Mouse (Mus musculus): ENCODE results near the gene Fxyd6. TPM values are rescaled to one million over a fixed set of nuclear protein-coding genes. Genes with fewer than 3 reads are reported as not detected.

Gene Fxyd6
- polyA plus RNA-seq, 1 experiment from 2014 or later = 45.4 TPM

- Histone ChIP-seq H3K36me3 (no peaks in the 10 kb centered on the region), H3K4me2 (no peak overlapping the region), H3K9ac (no peak overlapping the region), H3K27ac (no peak overlapping the region), H3K27me3 (0 out of 2 replicates have a peak, but pooled peaks cover 4% of the 10 kb centered on the region), H3K9me3 (no peaks in the 10 kb centered on the region), H3K4me3 (no peak overlapping the region), H3K4me1 (no peaks in the 10 kb centered on the region; the same call in 1 of the 2 replicates)
- no peak for ATAC-seq (ENCODE audit: borderline replicate concordance, extremely low read depth, low FRiP score, low TSS enrichment)
- WGBS = 57% methylated on average over 5 of the region's 5 CpGs
These were observed 43.6 kb downstream of the Fxyd6 start for GRCm38 (mm10) chr9:45413478-45414140.

GRCm38 (mm10) chr9:45415912-45416311 lies 45.9 kb downstream of the Fxyd6 start:
- H3K4me2 ChIP-seq = no peak overlapping the region
- H3K4me3 ChIP-seq = no peak overlapping the region
- 0 out of 2 replicates have a peak, but pooled peaks cover 4% of the 10 kb centered on the region for H3K27me3 ChIP-seq
- WGBS = 35% methylated on average over 4 of the region's 4 CpGs
- ATAC-seq (ENCODE audit: borderline replicate concordance, extremely low read depth, low FRiP score, low TSS enrichment) = no peak
- no peaks in the 10 kb centered on the region; the same call in 1 of the 2 replicates for H3K4me1 ChIP-seq
- H3K9me3 ChIP-seq = no peaks in the 10 kb centered on the region
- H3K36me3 ChIP-seq = no peaks in the 10 kb centered on the region
- H3K27ac ChIP-seq = no peak overlapping the region
- no peak overlapping the region for H3K9ac ChIP-seq

- Histone ChIP-seq H3K9me3 (no peaks in the 10 kb centered on the region), H3K4me3 (peak overlapping the region; percentile 11; the same call in 1 of the 2 replicates), H3K36me3 (no peaks in the 10 kb centered on the region), H3K27ac (no peak overlapping the region), H3K27me3 (0 out of 2 replicates have a peak, but pooled peaks cover 4% of the 10 kb centered on the region), H3K4me2 (peak overlapping the region; percentile 41; the same call in 1 of the 2 replicates), H3K4me1 (no peaks in the 10 kb centered on the region; the same call in 1 of the 2 replicates), H3K9ac (no peak overlapping the region)
- 16% methylated on average over 8 of the region's 8 CpGs for WGBS
- no peak for ATAC-seq (ENCODE audit: borderline replicate concordance, extremely low read depth, low FRiP score, low TSS enrichment)
These were observed 47.3 kb downstream of the Fxyd6 start for GRCm38 (mm10) chr9:45417245-45417644.

- H3K4me3 ChIP-seq = no peak overlapping the region
- WGBS = 51% methylated on average over 8 of the region's 8 CpGs
- no peak overlapping the region for H3K9ac ChIP-seq
- H3K36me3 ChIP-seq = no peaks in the 10 kb centered on the region
- H3K27me3 ChIP-seq = 0 out of 2 replicates have a peak, but pooled peaks cover 4% of the 10 kb centered on the region
- ATAC-seq (ENCODE audit: borderline replicate concordance, extremely low read depth, low FRiP score, low TSS enrichment) = no peak
- H3K27ac ChIP-seq = no peak overlapping the region
- H3K4me2 ChIP-seq = no peak overlapping the region
- no peaks in the 10 kb centered on the region for H3K9me3 ChIP-seq
- H3K4me1 ChIP-seq = no peaks in the 10 kb centered on the region
These were observed 48.3 kb downstream of the Fxyd6 start for GRCm38 (mm10) chr9:45418252-45418651.

- 59% methylated on average over 8 of the region's 8 CpGs for WGBS
- ATAC-seq (ENCODE audit: borderline replicate concordance, extremely low read depth, low FRiP score, low TSS enrichment) = no peak
- Histone ChIP-seq H3K9me3 (no peaks in the 10 kb centered on the region), H3K27ac (no peak overlapping the region), H3K4me2 (no peak overlapping the region), H3K4me1 (no peaks in the 10 kb centered on the region), H3K9ac (no peak overlapping the region), H3K4me3 (no peak overlapping the region), H3K27me3 (0 out of 2 replicates have a peak, but pooled peaks cover 4% of the 10 kb centered on the region), H3K36me3 (no peaks in the 10 kb centered on the region)
These were observed 51.2 kb downstream of the Fxyd6 start for GRCm38 (mm10) chr9:45421209-45421608.

GRCm38 (mm10) chr9:45422761-45423298 lies 52.8 kb downstream of the Fxyd6 start:
- no peaks in the 10 kb centered on the region for H3K9me3 ChIP-seq
- no peak overlapping the region for H3K9ac ChIP-seq
- WGBS = 70% methylated on average over 7 of the region's 7 CpGs
- H3K27ac ChIP-seq = no peak overlapping the region
- H3K36me3 ChIP-seq = no peaks in the 10 kb centered on the region
- H3K27me3 ChIP-seq = 0 out of 2 replicates have a peak, but pooled peaks cover 1% of the 10 kb centered on the region
- H3K4me2 ChIP-seq = no peak overlapping the region
- no peak for ATAC-seq (ENCODE audit: borderline replicate concordance, extremely low read depth, low FRiP score, low TSS enrichment)
- H3K4me1 ChIP-seq = no peaks in the 10 kb centered on the region
- no peak overlapping the region for H3K4me3 ChIP-seq

- 81% methylated on average over 4 of the region's 4 CpGs for WGBS
- Histone ChIP-seq H3K27ac (no peak within 1 kb of the TSS), H3K4me1 (peaks cover 10% of the 10 kb centered on the region; the same call in 1 of the 2 replicates), H3K36me3 (no peaks in the 10 kb centered on the region), H3K9ac (no peak within 1 kb of the TSS), H3K4me3 (no peak within 1 kb of the TSS), H3K4me2 (no peak within 1 kb of the TSS), H3K9me3 (no peaks in the 10 kb centered on the region), H3K27me3 (peaks cover 29% of the 10 kb centered on the region)
- no peak for ATAC-seq (ENCODE audit: borderline replicate concordance, extremely low read depth, low FRiP score, low TSS enrichment)
These were observed 56.5 kb downstream of the Fxyd6 start, which contains the start of gene Dscaml1 for GRCm38 (mm10) chr9:45426456-45426855. TSS of gene Dscaml1 (plus strand) at chr9:45426628.

- 17% methylated on average over 5 of the region's 5 CpGs for WGBS
- peaks cover 53% of the 10 kb centered on the region for H3K27me3 ChIP-seq
These were observed 59.4 kb downstream of the Fxyd6 start for GRCm38 (mm10) chr9:45429392-45429791.

GRCm38 (mm10) chr9:45429951-45430697 lies 60.1 kb downstream of the Fxyd6 start:
- Histone ChIP-seq H3K4me1 (peaks cover 10% of the 10 kb centered on the region; the same call in 1 of the 2 replicates), H3K27ac (no peak overlapping the region), H3K9me3 (no peaks in the 10 kb centered on the region), H3K36me3 (no peaks in the 10 kb centered on the region), H3K4me3 (peak overlapping the region; percentile 36), H3K9ac (no peak overlapping the region), H3K27me3 (peaks cover 53% of the 10 kb centered on the region), H3K4me2 (peak overlapping the region; percentile 63)
- 2% methylated on average over 47 of the region's 54 CpGs for WGBS
- ATAC-seq (ENCODE audit: borderline replicate concordance, extremely low read depth, low FRiP score, low TSS enrichment) = no peak

More at GRCm38 (mm10) chr9:45429392-45429791, 59.4 kb downstream of the Fxyd6 start:
- peaks cover 10% of the 10 kb centered on the region; the same call in 1 of the 2 replicates for H3K4me1 ChIP-seq
- H3K4me2 ChIP-seq = no peak overlapping the region
- no peak overlapping the region for H3K27ac ChIP-seq
- H3K9ac ChIP-seq = no peak overlapping the region
- H3K9me3 ChIP-seq = no peaks in the 10 kb centered on the region
- ATAC-seq (ENCODE audit: borderline replicate concordance, extremely low read depth, low FRiP score, low TSS enrichment) = no peak
- H3K4me3 ChIP-seq = no peak overlapping the region
- H3K36me3 ChIP-seq = no peaks in the 10 kb centered on the region

- WGBS = under 1% methylated on average over 15 of the region's 17 CpGs
- Histone ChIP-seq H3K9ac (no peak overlapping the region), H3K9me3 (no peaks in the 10 kb centered on the region), H3K27me3 (peaks cover 53% of the 10 kb centered on the region), H3K4me2 (peak overlapping the region; percentile 63), H3K4me1 (peaks cover 10% of the 10 kb centered on the region; the same call in 1 of the 2 replicates), H3K36me3 (no peaks in the 10 kb centered on the region), H3K4me3 (peak overlapping the region; percentile 36), H3K27ac (no peak overlapping the region)
- ATAC-seq (ENCODE audit: borderline replicate concordance, extremely low read depth, low FRiP score, low TSS enrichment) = no peak
These were observed 60.6 kb downstream of the Fxyd6 start for GRCm38 (mm10) chr9:45430698-45430959.

- H3K4me3 ChIP-seq = peak overlapping the region; percentile 36
- no peak overlapping the region for H3K9ac ChIP-seq
- no peaks in the 10 kb centered on the region for H3K36me3 ChIP-seq
- 3% methylated on average over 26 of the region's 26 CpGs for WGBS
- H3K4me1 ChIP-seq = peaks cover 10% of the 10 kb centered on the region; the same call in 1 of the 2 replicates
- no peaks in the 10 kb centered on the region for H3K9me3 ChIP-seq
- H3K27ac ChIP-seq = no peak overlapping the region
- H3K27me3 ChIP-seq = peaks cover 53% of the 10 kb centered on the region
- ATAC-seq (ENCODE audit: borderline replicate concordance, extremely low read depth, low FRiP score, low TSS enrichment) = no peak
- H3K4me2 ChIP-seq = peak overlapping the region; percentile 63
These were observed 61.2 kb downstream of the Fxyd6 start for GRCm38 (mm10) chr9:45431150-45431549.

- H3K9ac ChIP-seq = no peak overlapping the region
- no peaks in the 10 kb centered on the region for H3K36me3 ChIP-seq
- ATAC-seq (ENCODE audit: borderline replicate concordance, extremely low read depth, low FRiP score, low TSS enrichment) = no peak
- H3K4me3 ChIP-seq = no peak overlapping the region
- no peak overlapping the region for H3K4me2 ChIP-seq
- H3K27ac ChIP-seq = no peak overlapping the region
- H3K9me3 ChIP-seq = no peaks in the 10 kb centered on the region
- 65% methylated on average over 12 of the region's 12 CpGs for WGBS
- peaks cover 53% of the 10 kb centered on the region for H3K27me3 ChIP-seq
- H3K4me1 ChIP-seq = peaks cover 10% of the 10 kb centered on the region; the same call in 1 of the 2 replicates
These were observed 62.7 kb downstream of the Fxyd6 start for GRCm38 (mm10) chr9:45432639-45433038.

All from lung, embryonic 15.5 days (tissue).